Mouse (Mus musculus): ENCODE data around the gene Dcaf12.

Dcaf12 gene

DNA sequence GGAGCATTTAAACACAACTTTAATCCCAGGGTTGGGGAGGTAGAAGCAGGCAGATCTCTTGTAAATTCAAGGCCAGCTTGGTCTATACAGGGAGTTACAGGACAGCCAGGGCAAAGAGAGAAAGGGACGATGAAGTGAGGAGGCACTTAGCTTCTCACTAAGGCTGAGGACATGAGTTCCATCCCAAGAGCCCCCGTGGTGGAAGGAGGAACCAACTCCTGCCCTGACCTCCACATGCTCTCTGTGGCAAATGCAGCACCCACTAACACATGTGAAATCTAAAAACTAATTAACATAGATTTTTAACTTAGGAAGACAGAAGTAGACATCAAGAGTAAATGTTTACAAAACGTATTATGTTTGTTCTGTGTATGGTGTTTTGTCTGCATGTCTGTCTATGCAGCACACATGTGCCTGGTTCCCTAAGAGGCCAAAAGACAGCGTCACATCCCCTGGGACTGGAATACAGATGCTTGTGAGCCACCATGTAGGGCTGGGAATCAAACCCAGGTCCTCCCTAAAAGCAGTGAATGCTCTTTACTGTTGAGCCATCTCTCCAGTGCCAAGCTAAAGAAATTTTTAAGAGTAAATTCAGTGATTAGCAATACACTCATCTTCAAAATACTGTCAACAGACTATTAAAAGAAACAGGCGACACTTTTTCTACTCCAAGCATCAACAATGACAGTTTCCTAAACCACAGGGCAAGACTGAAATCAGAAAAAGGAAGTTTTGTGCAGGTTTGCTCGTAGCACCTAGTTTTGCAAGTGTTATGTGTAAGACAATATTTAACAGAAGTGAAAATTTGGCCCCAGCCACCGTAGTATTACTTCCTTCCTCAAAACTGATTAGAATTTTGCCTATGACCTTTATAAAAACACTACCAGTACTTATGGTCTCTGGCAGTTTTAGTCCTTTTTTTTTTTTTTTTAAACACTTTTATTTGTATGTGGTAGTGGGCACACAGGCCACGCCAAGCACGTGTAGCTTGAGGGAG is 3.8 kb downstream of the Dcaf12 start:
- no peak for DNase-seq (ENCODE audit: low spot score)

DNA sequence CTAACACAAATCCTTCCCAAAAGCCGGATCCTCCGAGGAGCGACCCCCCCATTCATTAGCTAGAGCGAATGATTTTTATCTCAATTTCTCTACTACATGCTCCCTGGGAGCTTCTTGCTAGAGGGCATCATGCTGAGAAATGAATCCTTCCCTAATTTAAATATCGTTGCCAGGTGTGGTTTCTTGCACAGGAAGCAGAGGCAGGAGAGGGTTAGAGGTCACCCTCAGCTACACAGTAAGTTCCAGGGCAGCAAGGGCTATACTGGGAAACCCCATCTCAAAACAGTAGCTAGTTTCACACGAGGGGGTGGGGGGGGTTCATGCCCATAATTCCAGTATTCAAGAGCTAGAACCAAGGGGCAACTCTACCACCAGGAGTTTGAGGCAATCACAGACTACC is 7.3 kb downstream of the Dcaf12 start:
- DNase-seq (ENCODE audit: low spot score), result no peak

DNA sequence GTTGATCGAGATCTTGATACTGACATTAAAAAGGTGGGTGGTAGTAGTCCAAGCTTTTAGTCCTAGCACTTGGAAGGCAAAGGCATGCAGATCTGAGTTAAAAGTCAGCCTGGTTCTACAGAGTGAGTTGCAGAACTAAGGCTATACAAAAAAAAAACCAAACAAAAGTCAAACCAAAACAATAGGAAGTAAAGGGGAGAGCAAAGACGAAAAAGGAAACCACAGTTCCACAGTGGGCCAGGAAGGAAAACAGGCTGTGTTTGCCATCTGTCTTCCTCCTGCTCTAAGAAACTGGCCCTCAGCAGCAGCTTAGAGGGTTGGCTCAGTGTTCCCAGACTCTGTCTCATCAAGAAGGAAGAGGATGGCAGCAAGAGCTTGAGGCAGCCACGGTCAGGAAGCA is 10.4 kb downstream of the Dcaf12 start:
- no peak for DNase-seq (ENCODE audit: low spot score)

DNA sequence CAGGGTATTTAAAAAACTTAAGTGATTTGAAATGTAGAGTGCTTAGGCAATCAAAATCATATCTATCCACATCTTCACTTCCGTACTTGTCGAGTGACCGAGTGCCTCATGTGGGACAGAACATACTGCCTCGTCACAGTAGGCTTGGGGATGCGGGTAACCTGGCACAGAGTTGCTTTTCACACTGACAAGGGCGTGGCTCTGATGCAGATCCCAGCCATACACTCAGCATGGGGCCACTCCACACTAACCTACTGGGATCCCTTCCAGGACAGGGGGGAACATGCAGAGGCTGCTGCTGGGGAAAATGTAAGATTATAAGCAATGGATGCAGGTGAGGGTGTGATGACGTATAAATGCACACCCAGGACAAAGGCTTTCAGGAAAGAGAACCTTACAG is 11.0 kb downstream of the Dcaf12 start:
- no peak for DNase-seq (ENCODE audit: low spot score)

DNA sequence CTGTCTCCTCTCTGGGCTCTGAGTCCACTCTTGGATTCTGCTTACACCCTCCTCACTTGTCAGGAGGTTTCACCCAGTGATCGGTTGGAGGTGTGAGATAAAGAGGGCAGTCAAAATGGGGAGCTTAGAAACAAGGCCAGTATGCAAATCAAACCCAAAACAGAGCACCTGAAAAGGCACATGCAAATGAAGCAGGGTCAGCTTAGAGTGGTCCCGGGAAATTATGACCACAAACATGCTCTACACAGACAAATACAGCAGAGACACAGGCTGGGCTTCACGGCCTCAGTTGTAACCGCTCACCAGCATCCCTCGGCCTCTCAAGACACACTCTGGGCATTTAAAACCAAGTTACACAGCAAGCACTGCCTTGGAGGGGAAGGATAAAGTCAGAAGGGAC is 15.7 kb downstream of the Dcaf12 start:
- no peak for DNase-seq (ENCODE audit: low spot score)

DNA sequence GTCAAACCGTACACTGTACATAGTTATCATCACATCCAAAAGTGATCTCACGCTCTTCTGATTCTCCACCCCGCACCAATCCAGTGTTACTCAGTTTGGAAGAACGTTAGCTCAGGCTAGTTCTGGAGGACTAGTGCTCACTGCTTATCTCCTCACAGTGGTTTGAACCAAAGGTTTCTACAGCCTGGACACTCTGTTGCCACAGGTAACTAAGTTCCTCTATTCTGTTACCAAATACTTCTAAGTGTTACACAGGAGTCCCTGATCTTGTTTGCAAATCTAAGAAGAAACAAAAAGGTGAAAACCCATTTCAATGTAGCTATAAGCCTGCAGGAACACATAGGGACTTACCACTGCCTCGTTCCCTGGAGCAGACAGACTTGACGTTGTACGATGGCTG is 18.7 kb downstream of the Dcaf12 start:
- DNase-seq (ENCODE audit: low spot score), result no peak

DNA sequence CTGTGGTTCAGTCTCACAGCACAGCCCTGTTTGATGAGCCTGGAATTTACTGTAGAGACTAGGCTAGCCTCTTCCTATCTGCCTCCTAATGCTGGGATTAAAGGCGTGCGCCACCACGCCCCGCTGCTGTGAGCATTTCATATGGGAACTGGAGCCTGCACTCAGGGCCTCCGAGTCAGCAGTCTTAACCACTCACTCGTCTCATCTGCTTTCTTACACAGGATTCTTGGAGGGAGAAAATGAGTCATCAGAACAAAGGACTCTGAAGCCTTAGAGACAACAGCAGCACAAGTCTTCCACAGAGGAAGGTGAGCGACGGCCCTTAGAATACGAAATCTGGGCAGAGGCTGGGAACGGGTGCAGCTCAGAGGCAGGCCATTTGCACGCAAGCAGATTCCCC is 19.2 kb downstream of the Dcaf12 start:
- DNase-seq (ENCODE audit: low spot score), result no peak

DNA sequence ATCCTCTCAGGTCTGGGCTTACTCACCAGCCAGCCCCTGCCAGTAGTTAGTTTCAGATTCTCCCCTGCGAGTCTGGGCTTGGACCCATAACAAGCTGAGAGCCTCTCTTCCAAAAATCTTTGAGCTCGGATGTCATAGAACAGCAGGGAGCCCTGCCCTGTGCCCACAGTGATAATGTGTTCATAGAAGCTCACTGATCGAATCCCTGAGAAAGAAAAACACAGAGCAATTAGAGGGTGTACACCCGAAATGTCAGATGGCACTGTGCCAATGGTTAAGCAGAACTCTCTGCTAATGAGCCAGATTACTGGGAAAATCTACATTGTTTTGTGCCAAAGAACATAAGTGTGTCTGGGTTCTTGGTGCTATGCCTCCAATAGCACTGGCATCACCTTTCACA is 20.8 kb downstream of the Dcaf12 start:
- no peak for DNase-seq (ENCODE audit: low spot score)

DNA sequence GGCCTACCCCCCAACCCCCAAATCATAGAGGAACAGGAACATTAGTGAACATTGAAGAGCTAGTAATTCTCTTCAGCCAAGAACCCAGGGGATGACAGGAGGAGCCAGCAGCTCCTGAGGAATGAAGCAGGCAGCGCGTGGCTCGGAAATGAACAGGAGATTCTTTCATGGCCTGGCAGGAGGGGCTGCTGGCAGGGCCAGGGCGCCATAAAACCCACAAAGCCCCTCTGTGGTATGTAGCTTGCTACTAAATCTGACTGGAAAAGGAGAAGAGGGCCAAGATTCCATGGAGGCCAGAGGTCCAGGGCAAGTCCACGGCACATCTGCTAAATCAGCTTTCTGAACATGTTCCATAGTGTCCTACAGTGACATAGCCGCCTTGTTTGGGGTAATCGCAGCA is 24.9 kb downstream of the Dcaf12 start:
- no peak for DNase-seq (ENCODE audit: low spot score)

DNA sequence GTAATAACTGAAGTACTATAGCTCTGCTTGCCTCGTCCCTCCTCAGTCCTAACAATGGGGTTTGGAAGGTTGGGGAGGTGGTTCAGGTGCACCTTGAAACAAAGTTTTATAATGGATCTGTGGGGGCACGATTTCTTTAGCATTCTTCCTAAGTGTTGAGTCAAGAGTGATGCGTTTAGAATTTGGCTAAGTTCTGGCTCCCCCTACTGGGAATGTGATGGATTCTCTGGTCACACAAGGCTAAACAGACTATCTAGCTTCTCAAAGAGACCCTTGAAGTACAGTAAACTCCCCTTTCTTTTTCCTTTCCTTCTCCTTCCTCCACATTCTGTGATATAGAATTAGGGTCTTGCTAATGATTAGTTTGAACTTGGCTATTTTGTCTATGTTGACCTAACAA is 28.3 kb downstream of the Dcaf12 start:
- DNase-seq (ENCODE audit: low spot score), result peak; percentile 27

DNA sequence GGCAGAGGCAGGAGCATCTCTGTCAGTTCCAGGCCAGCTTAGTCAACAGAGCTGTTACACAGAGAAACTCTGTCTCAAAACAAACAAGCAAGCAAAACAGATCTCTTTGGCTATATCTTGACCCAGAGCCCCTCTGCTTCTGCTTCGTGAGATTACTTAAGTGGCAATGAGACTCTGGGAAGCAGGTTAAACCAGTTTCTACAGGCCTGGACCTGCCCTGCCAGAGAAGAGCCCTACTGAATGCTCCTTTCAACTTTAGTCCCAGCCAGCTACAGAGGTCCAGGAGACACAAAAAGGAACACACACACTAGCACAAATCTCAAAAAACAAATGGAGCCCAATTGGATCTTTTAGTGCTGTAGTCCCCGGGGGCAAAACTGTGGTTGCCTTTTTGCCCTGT is 30.6 kb downstream of the Dcaf12 start:
- DNase-seq (ENCODE audit: low spot score), result peak; percentile 46

DNA sequence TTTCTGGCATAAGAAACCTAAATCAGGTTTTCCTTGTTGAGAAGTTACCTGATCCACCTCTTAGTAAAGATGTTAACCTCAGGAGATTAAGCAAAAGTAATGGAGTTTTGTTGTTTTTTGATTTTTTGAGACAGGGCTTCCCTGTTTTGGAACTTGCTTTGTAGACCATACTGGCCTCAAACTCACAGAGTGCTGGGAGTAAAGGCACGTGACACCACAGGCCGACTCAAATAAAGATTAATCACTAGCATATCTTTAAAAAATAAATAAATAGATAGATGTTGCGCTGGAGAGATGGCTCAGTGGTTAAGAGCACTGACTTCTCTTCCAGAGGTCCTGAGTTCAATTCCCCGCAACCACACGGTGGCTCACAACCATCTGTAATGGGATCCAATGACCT is 38.8 kb downstream of the Dcaf12 start:
- no peak for DNase-seq (ENCODE audit: low spot score)

DNA sequence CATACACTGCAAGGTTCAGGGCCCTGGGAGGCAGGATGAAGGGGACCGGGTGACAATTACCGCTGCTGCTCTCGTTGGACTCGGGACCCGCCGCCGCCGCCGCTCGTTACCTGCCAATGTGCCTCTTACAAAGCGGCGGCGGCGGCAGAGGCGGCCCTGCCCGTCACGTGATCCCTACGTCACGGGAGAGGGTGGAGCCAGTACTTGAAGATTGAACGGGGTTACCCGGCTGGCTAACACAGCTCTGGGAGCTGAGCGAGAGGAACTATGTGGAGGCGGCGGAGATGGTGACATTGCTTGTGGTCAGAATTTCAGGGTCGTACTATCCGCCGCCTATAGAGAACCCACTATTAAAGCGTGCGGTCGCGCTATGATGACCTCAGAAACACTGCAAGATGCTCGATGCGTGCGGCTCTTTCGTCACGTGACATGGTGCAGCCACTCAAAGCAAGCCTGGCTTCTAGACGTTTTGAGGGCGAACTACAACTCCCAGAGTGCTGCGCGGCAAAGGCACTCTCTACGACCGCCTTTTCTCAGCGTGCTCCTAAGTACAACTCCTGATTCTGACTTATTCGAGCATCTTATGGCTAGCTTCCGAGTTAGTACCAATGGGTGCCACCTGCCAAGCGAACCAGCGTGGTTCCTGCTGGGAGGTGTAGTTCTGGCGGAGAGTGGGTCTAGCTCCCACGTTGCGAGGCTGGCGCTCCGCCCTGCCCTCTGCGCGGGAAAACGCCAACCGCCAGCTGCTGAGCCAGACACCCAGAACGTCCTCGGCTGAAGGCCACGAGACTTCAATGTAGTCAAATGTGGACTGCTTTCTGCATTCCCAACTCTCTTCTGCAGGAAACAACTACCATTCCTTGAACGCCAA is 39.5 kb downstream of the Dcaf12 start, which contains the start of gene Ubap2:
TSS of gene Ubap2 (minus strand) at position 165 of the 871 bp plus-strand sequence.
- peak; percentile 95 for DNase-seq (ENCODE audit: low spot score)

DNA sequence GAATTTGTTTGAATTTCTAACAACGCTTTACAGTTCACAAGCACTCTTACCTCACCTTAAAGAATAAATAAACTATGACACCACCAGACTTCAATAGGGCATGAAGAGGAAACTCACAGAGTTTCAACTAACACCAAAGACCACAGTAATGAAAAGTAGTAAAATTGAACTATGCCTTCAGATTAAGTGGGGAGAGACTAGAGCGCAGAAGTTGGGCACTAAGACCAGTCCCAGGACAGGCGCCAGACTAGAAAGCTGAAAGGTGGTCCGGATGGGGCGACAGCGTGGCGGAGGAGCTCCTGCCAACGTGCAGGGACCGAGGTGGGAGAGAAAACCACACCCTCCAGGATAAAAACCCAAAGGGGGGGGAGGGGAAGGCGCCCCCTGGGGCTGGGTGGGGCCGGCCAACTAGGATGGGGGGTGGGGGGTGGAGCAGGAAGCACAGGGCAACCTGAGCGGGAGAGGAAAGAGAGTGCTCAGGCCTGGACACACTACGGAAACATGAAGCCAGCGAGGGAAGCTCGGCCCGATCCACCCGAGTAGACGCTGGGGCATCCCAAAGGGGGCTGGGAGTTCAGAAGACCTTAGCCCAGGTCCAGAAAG is 40.2 kb downstream of the Dcaf12 start:
- peak; percentile 15 for DNase-seq (ENCODE audit: low spot score)

DNA sequence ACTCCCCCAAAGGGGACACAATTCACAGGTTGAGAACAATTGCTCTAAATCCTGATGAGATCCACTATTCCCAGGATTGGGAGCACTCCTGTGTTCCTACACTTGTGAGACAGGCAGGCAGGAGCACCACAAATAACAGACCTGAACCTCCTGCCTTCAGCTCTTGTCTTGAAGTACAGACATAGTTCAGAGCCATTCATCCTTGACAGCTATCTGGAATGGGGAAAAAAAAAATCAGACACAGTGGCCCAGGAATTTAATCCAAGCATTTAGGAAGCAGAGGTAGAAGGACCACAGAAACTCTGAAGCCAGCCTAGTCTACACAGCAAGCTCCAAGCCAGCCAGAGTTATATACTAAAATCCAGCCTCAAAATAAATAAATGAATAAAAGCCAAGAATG is 46.6 kb downstream of the Dcaf12 start:
- no peak for DNase-seq (ENCODE audit: low spot score)

DNA sequence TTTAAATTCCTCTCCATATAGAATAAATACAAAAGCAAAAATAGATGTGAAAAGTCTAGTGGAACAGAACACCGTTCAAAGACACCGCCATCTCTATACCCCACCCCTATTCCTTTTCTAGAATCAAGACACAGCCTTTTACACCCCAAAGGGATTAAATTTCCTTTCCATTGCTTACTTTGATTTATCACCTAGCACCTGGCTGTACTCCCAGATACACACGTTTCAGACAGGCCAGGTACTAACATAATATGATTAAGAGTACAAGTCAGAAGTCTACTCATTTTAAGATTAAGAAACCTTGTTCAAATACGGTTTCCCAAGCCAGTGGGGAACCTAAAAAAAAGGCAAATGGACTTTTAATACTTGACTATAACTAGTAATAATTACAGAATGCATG is 48.3 kb downstream of the Dcaf12 start:
- no peak for DNase-seq (ENCODE audit: low spot score)

DNA sequence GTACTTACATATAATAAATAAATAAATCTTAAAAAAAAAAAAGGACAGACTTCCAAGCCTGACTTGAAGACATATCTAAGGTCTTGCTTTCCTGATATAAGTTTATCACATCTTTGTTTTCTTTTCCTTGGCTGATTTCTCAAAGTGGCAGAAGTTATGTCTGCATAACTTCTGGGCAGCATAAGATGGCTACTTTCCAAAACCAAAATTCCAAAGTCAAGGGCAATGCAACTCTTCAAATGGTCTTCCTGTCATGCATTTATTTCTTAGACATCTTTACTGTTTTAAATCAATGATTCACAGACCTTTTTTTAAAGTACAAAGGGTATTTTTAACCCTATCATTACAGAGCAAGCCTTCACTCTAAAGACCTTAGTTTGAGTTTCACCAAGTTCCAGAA is 54.0 kb downstream of the Dcaf12 start:
- DNase-seq (ENCODE audit: low spot score), result no peak

DNA sequence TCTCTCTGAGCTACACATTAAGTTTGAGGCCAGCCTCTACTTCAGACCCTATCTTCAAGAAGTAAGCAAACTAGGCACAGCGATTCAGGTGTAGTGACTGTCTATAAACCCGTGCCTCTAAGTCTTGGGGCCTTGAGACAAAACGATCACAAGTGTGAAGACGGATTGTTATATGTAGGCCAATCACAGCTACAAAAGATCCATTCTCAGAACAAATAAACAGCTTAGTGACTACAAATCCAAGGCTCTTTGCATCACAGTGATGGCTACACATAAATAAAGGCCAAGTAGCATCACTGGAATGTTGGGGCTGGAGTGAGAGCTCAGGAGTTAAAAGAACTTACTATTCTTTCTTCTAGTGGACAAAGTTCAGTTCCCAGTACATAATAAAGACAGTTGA is 55.7 kb downstream of the Dcaf12 start:
- DNase-seq (ENCODE audit: low spot score), result no peak

DNA sequence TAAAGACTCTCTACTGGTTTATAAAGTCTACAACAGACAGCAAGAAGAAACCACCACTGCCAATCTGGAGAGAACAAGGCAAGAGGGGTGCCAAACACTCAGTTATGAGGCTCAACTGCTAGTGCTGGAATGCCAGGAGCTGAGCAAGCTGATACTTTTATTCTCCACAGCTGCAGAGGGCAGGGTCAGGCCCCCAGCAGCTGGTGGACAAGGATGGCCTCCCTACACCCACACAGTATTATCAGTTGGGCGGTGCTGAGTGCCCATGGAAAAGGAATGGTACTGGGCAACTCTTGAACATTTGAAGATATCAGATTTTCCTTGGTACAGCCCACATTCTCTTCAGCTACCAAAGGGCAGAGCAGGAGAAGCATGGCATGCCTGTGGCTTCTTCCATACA is 56.9 kb downstream of the Dcaf12 start:
- no peak for DNase-seq (ENCODE audit: low spot score)

DNA sequence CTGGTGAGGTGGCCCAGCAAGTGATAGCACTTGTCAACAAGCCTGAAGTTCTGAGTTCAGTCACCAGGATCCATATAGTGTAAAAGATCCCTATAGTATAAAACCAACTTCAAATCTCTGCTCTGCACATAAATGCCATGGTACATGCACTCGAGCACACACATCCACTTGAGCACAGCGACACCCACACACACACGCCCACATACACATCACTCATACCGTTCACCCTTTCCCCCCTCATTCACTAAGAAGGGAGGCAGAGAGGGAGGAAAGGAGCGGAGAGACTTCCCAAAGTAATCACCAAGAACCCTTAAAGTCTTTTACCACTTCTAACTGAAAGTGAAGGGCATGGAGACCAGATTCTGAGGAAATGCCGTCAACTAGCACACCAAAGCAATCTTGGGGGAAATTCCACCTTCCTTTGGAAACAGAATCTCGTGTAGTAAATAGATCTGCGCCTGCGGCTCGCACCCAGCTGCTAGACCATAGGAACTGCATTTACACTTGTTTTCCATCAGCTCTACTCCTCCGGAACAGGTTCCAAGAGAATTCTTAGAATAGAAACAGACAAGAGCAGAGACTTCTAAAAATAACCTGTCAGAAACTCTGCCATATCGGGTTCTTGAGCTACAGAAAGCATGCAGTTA is 59.0 kb downstream of the Dcaf12 start:
- no peak for DNase-seq (ENCODE audit: low spot score)

DNA sequence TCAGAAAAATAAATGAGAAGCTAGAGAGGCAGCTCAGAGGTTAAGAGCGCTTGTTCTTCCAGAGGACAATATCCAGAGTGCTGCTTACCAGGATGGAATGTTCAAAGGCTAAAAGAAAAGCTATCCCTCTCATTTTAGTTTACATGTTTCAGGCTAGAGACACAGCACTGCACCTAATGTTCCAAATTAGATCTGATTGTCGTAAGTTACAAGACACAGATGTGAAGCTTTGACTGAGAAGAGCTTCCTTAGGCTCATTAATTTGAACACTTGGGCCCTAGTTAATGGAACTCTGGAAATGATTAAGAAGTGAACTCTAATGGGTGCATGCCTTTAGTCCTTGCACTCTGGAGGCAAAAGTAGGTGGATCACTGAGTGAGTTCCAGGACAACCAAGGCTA is 60.9 kb downstream of the Dcaf12 start:
- DNase-seq (ENCODE audit: low spot score), result no peak

DNA sequence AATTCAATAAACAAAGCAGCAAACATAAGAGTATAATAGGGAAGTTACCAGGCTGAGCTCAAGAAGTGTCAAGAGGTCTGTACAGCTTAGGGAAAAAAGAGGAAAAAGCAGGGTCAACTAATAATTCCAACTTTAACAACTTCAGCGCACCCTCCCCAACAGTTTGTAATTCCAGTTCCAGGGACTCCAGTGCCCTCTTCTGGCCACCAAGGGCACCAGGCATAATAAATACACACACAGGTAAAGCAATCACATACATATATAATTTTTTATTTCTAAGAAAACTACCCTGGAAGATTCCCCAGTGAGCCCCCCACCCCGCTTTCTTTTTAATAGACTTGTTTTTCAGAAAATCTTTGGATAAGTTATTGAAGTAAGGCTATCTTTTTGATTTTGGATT is 69.3 kb downstream of the Dcaf12 start:
- no peak for DNase-seq (ENCODE audit: low spot score)
